Mouse (Mus musculus) ES-E14 (cell line): ENCODE data around the gene Calr4. TPM values are rescaled to one million over a fixed set of nuclear protein-coding genes. Genes with fewer than 3 reads are reported as not detected.

Experiments
- DNase-seq: peaks from one replicate; pipeline ENCODE4 v3.0.0-alpha.2; 2013; ENCODE audit warnings: low read depth, low spot score
- H3K27ac ChIP-seq: 2 replicates; pipeline ENCODE4 v1.5.1; 2012; ENCODE audit warnings: low read depth, mild to moderate bottlenecking, low read length, moderate library complexity, mixed read lengths; ENCODE audit not compliant: poor library complexity, insufficient read depth, severe bottlenecking
- H3K36me3 ChIP-seq: 2 replicates; pipeline ENCODE4 v1.6.1; 2012; ENCODE audit warnings: mild to moderate bottlenecking, low read length, moderate library complexity, mixed read lengths; ENCODE audit not compliant: control insufficient read depth, poor library complexity, insufficient read depth, severe bottlenecking
- H3K4me1 ChIP-seq, 2 experiments: fragments of 150-350 bp in 1 of 2; sonication (generic) in 1 of 2; 2 replicates each; pipeline ENCODE4 v1.6.1; 2012; ENCODE audit warnings: low read length in 2 of 2, mild to moderate bottlenecking in 1 of 2, mixed read lengths in 1 of 2; ENCODE audit not compliant: control insufficient read depth in 2 of 2, insufficient read depth in 2 of 2, poor library complexity in 1 of 2
- H3K4me3 ChIP-seq, 2 experiments: fragments of 150-350 bp in 1 of 2; sonication (generic) in 1 of 2; 2 replicates each; pipeline ENCODE4 v1.5.1; 2012; ENCODE audit warnings: low read length in 2 of 2, low read depth in 1 of 2, mild to moderate bottlenecking in 1 of 2, mixed read lengths in 1 of 2; ENCODE audit not compliant: insufficient read depth in 1 of 2, poor library complexity in 1 of 2, severe bottlenecking in 1 of 2
- H3K9ac ChIP-seq: 2 replicates; pipeline ENCODE4 v1.6.1; 2012; ENCODE audit warnings: low read depth, mild to moderate bottlenecking, low read length, mixed read lengths; ENCODE audit not compliant: poor library complexity, insufficient read depth, severe bottlenecking
- H3K9me3 ChIP-seq: fragments of 150-350 bp; sonication (generic); 2 replicates; pipeline ENCODE4 v1.6.1; 2012; ENCODE audit warnings: low read depth, mild to moderate bottlenecking, low read length; ENCODE audit not compliant: control insufficient read depth, insufficient read depth
- CHD2 ChIP-seq: IDR thresholded peaks from 2 replicates; pipeline ENCODE4 v1.6.1; 2014; ENCODE audit warnings: mild to moderate bottlenecking, low read depth, low read length, inconsistent platforms
- HCFC1 ChIP-seq: IDR thresholded peaks from 2 replicates; pipeline ENCODE4 v1.6.1; 2012; ENCODE audit warnings: low read length, inconsistent platforms, borderline replicate concordance; ENCODE audit not compliant: insufficient read depth
- MAFK ChIP-seq: IDR thresholded peaks from 2 replicates; pipeline ENCODE4 v1.6.1; 2014; ENCODE audit warnings: mild to moderate bottlenecking, low read depth, low read length, inconsistent platforms; ENCODE audit not compliant: insufficient read depth
- ZC3H11A ChIP-seq: IDR thresholded peaks from 2 replicates; pipeline ENCODE4 v1.6.1; 2012; ENCODE audit warnings: low read depth, mild to moderate bottlenecking, inconsistent platforms, low read length, borderline replicate concordance
- ZNF384 ChIP-seq: IDR thresholded peaks from 2 replicates; pipeline ENCODE4 v1.6.1; 2012; ENCODE audit warnings: low read depth, low read length, inconsistent platforms
- in situ Hi-C, 2 experiments: fragments of 600-800 bp; cut with MboI; formaldehyde crosslinking; loops; one replicate each; pipeline ENCODE4 v1.15.1; 2025; ENCODE audit warnings: low sequenced_read_pairs in 2 of 2, inconsistent platforms in 1 of 2; ENCODE audit not compliant: unreplicated experiment in 2 of 2
- total RNA-seq: library from RNA; depleted of rRNA; stranded (reverse); fragments of 300-350 nt; gene quantifications from 2 replicates; pipeline ENCODE4 v1.2.3, GENCODE M21; 2012

Gene Calr4
- total RNA-seq, 1 experiment = 1.4 TPM

GRCm38 (mm10) chr4:109236186-109236879, 2.0 kb downstream of the Calr4 start:
- Histone ChIP-seq H3K4me1 (peaks cover 3 to 4% of the 10 kb centered on the region in 2 experiments; a peak in 2 of 4 replicates), H3K27ac (no peak overlapping the region), H3K9ac (no peak overlapping the region), H3K36me3 (no peaks in the 10 kb centered on the region), H3K9me3 (no peaks in the 10 kb centered on the region), H3K4me3 (no peak overlapping the region)
- TF ChIP-seq ZNF384 = no peak
- TF ChIP-seq MAFK = no peak
- no peak for TF ChIP-seq ZC3H11A
- TF ChIP-seq HCFC1 = no peak
- TF ChIP-seq CHD2 = no peak
- in situ Hi-C loops = no loop called here
- DNase-seq = no peak

DNA sequence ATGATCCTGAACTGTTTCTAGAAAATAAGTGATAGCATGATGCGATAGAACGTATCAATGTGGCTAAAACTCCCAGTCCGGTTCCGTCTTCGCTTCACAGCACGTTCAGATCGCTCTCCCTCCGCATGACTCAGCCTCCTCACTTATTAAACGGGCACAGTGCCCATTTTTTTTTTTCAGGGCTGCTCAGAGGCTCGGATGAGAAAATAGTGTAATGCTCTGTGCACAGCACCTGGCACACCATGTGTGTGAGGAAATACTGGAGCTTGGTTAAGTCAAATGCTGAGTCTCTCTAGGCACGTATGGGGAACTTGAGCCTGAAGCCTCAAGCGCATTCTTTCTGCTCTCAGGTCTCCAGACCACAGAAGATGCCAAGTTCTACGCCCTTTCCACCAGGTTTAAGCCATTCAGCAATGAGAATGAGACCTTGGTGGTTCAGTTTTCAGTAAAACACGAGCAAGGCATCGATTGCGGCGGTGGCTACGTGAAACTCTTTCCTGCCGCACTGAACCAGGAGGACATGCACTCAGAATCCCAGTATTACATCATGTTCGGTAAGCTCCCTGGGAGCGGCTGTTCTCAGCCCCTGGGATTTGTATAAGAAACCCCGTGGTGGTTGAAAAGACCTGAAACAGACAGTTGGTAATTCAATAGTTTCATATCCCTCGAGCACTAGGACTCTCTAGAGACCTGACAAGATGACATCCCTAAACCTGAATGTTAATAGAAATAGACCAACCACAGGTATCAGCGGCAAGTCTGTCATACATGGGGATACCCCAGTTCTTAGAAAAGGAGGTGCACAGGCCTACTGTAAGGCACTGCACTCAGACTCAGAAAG, 4.4 kb downstream of the Calr4 start:
- in situ Hi-C loops = no loop called here
- no peak for DNase-seq
- TF ChIP-seq HCFC1 (no peak), MAFK (no peak)

DNA sequence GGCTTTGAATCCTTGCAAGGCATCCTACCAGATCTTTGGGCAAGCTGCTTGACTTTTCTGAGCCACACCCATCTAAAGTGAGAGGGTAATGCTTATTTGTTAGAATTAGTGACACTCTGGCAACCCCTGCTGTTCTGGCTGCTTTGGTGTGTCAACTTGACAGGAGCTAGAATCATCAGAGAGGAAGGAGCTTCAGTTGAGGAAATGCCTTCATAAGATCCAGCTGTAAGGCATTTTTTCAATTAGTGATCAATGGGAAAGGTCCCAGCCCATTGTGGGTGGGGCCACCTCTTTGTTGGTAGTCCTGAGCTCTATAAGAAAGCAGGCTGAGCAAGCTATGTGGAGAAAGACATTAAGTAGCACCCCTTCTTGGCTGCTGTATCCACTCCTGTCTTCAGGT, 6.9 kb downstream of the Calr4 start:
- Histone ChIP-seq H3K27ac (no peak overlapping the region), H3K36me3 (no peaks in the 10 kb centered on the region), H3K9me3 (no peaks in the 10 kb centered on the region), H3K4me3 (no peak overlapping the region), H3K4me1 (peaks cover 4 to 6% of the 10 kb centered on the region in 2 experiments; a peak in 2 of 4 replicates), H3K9ac (no peak overlapping the region)
- TF ChIP-seq MAFK = no peak
- no peak for DNase-seq
- in situ Hi-C loops = no loop called here

More for the DNA sequence above, 4.4 kb downstream of the Calr4 start:
- Histone ChIP-seq H3K4me1 (peaks cover 4% of the 10 kb centered on the region in 2 experiments; a peak in 2 of 4 replicates), H3K4me3 (no peak overlapping the region), H3K36me3 (no peaks in the 10 kb centered on the region), H3K9ac (no peak overlapping the region), H3K27ac (0 out of 2 replicates have a peak overlapping the region, but pooled peaks have one; percentile 26), H3K9me3 (no peaks in the 10 kb centered on the region)

GRCm38 (mm10) chr4:109241934-109242333, 7.6 kb downstream of the Calr4 start:
- Histone ChIP-seq H3K27ac (no peak overlapping the region), H3K9ac (no peak overlapping the region), H3K4me3 (no peak overlapping the region), H3K4me1 (peaks cover 0 to 5% of the 10 kb centered on the region in 2 experiments; a peak in 1 of 4 replicates), H3K9me3 (no peaks in the 10 kb centered on the region), H3K36me3 (no peaks in the 10 kb centered on the region)
- in situ Hi-C loops = no loop called here
- no peak for DNase-seq
- TF ChIP-seq CHD2 (no peak), HCFC1 (no peak), MAFK (no peak), ZC3H11A (no peak), ZNF384 (no peak)
